Mouse (Mus musculus) forebrain, embryonic 12.5 days (tissue): ENCODE results near the gene Il27ra. TPM values are rescaled to one million over a fixed set of nuclear protein-coding genes. Genes with fewer than 3 reads are reported as not detected.

Experiments
- ATAC-seq: fragments of 200-750 bp; cut with Nextera tagmentation; 2 replicates; pipeline ENCODE4 v1.8.0; 2017; ENCODE audit warnings: moderate TSS enrichment; ENCODE audit not compliant: low FRiP score
- H3K27ac ChIP-seq: fragments of 300-500 bp; sonication (generic); 2 replicates; pipeline ENCODE4 v1.5.1; 2016; ENCODE audit warnings: mild to moderate bottlenecking
- H3K27me3 ChIP-seq: fragments of 300-500 bp; sonication (generic); 2 replicates; pipeline ENCODE4 v1.6.1; 2016; ENCODE audit warnings: mild to moderate bottlenecking
- H3K36me3 ChIP-seq: fragments of 300-500 bp; sonication (generic); replicated peaks from 2 replicates; pipeline ENCODE4 v1.6.1; 2016; ENCODE audit warnings: mild to moderate bottlenecking
- H3K4me1 ChIP-seq: fragments of 300-500 bp; sonication (generic); 2 replicates; pipeline ENCODE4 v1.6.1; 2016
- H3K4me2 ChIP-seq: fragments of 300-500 bp; sonication (generic); 2 replicates; pipeline ENCODE4 v1.6.1; 2016; ENCODE audit warnings: mild to moderate bottlenecking, moderate library complexity
- H3K4me3 ChIP-seq: fragments of 300-500 bp; sonication (generic); replicated peaks from 2 replicates; pipeline ENCODE4 v1.5.1; 2016; ENCODE audit warnings: mild to moderate bottlenecking
- H3K9ac ChIP-seq: fragments of 300-500 bp; sonication (generic); 2 replicates; pipeline ENCODE4 v1.6.1; 2016; ENCODE audit warnings: mild to moderate bottlenecking
- H3K9me3 ChIP-seq: fragments of 300-500 bp; sonication (generic); 2 replicates; pipeline ENCODE4 v1.6.1; 2016
- WGBS: fragments of 180-500 bp; shearing (Covaris S2); methylation state at CpG from one replicate; pipeline ENCODE4 v1.1.7; 2016; 5-methylcytosine and 5-hydroxymethylcytosine counted together
- polyA plus RNA-seq: library from polyadenylated mRNA; unstranded; fragments of >200 nt; fragmentation: Nextera tagmentation; extraction: Ambion mirVana; gene quantifications from 2 replicates; pipeline ENCODE4 v1.2.1, GENCODE M21; 2016

Il27ra gene
- polyA plus RNA-seq, 1 experiment from 2014 or later: 0.24 TPM

- H3K4me3 ChIP-seq: no peak overlapping the region
- no peak for ATAC-seq
- no peaks in the 10 kb centered on the region for H3K9me3 ChIP-seq
- no peaks in the 10 kb centered on the region for H3K27me3 ChIP-seq
- no peak overlapping the region for H3K4me2 ChIP-seq
- H3K27ac ChIP-seq: no peak overlapping the region
- peaks cover 20% of the 10 kb centered on the region; the same call in 1 of the 2 replicates for H3K36me3 ChIP-seq
- H3K9ac ChIP-seq: no peak overlapping the region
- H3K4me1 ChIP-seq: peaks cover 63% of the 10 kb centered on the region
- WGBS: 89% methylated on average over 10 of the region's 10 CpGs
Observed at GRCm38 (mm10) chr8:84072321-84072720, 29.9 kb upstream of the Il27ra start.

GRCm38 (mm10) chr8:84071921-84072320 is 29.5 kb upstream of the Il27ra start:
- Histone ChIP-seq H3K27ac (no peak overlapping the region), H3K9ac (no peak overlapping the region), H3K27me3 (no peaks in the 10 kb centered on the region), H3K4me1 (peaks cover 63% of the 10 kb centered on the region), H3K36me3 (peaks cover 17% of the 10 kb centered on the region; the same call in 1 of the 2 replicates), H3K4me2 (no peak overlapping the region), H3K4me3 (no peak overlapping the region), H3K9me3 (no peaks in the 10 kb centered on the region)
- ATAC-seq: no peak
- WGBS: 87% methylated on average over 3 of the region's 3 CpGs

- Histone ChIP-seq H3K27ac (no peak overlapping the region), H3K9ac (no peak overlapping the region), H3K9me3 (no peaks in the 10 kb centered on the region), H3K36me3 (peaks cover 16% of the 10 kb centered on the region; the same call in 1 of the 2 replicates), H3K4me3 (no peak overlapping the region), H3K4me2 (no peak overlapping the region), H3K27me3 (no peaks in the 10 kb centered on the region), H3K4me1 (peaks cover 63% of the 10 kb centered on the region)
- WGBS: 91% methylated on average over 2 of the region's 2 CpGs
- no peak for ATAC-seq
Observed at GRCm38 (mm10) chr8:84070667-84071066, 28.3 kb upstream of the Il27ra start.

GRCm38 (mm10) chr8:84070241-84070640 is 27.9 kb upstream of the Il27ra start:
- Histone ChIP-seq H3K4me2 (no peak overlapping the region), H3K27me3 (no peaks in the 10 kb centered on the region), H3K4me3 (no peak overlapping the region), H3K9ac (no peak overlapping the region), H3K9me3 (no peaks in the 10 kb centered on the region), H3K4me1 (peaks cover 63% of the 10 kb centered on the region), H3K27ac (0 out of 2 replicates have a peak overlapping the region, but pooled peaks have one; percentile 19), H3K36me3 (peaks cover 12% of the 10 kb centered on the region; the same call in 1 of the 2 replicates)
- ATAC-seq: no peak
- 89% methylated on average over 5 of the region's 5 CpGs for WGBS

DNA sequence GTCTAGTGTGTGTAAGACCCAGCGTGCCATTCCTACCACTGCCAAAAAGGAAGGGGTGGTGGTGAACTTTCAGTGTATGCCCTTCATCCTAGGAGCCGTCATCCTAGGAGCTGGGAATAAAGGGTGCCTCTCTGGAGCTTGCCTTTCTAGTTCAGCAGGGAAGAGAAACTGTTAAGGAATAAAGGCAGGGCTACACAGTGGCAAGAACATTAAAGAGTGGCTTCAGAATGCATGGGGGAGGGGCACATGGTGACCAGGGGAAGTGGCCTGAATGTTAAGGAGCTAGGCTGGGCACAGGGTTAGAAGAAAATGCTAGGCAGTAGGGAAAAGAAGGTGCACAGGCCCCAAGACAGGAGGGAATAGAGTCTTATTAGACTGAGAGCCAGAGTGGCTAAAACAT is 27.4 kb upstream of the Il27ra start:
- 46% methylated on average over 2 of the region's 2 CpGs for WGBS
- H3K36me3 ChIP-seq: peaks cover 7% of the 10 kb centered on the region; the same call in 1 of the 2 replicates
- H3K9me3 ChIP-seq: no peaks in the 10 kb centered on the region
- no peak overlapping the region for H3K4me2 ChIP-seq
- no peaks in the 10 kb centered on the region for H3K27me3 ChIP-seq
- ATAC-seq: no peak
- H3K27ac ChIP-seq: peak overlapping the region; percentile 19; the same call in 1 of the 2 replicates
- H3K4me3 ChIP-seq: no peak overlapping the region
- H3K4me1 ChIP-seq: peaks cover 63% of the 10 kb centered on the region
- H3K9ac ChIP-seq: no peak overlapping the region

- Histone ChIP-seq H3K27me3 (no peaks in the 10 kb centered on the region), H3K4me2 (no peak overlapping the region), H3K9ac (no peak overlapping the region), H3K9me3 (no peaks in the 10 kb centered on the region), H3K4me1 (peaks cover 58% of the 10 kb centered on the region), H3K36me3 (0 out of 2 replicates have a peak, but pooled peaks cover 1% of the 10 kb centered on the region), H3K4me3 (no peak overlapping the region), H3K27ac (0 out of 2 replicates have a peak overlapping the region, but pooled peaks have one; percentile 19)
- no peak for ATAC-seq
- 58% methylated on average over 1 of the region's 1 CpGs for WGBS
Observed at GRCm38 (mm10) chr8:84069169-84069568, 26.8 kb upstream of the Il27ra start.

DNA sequence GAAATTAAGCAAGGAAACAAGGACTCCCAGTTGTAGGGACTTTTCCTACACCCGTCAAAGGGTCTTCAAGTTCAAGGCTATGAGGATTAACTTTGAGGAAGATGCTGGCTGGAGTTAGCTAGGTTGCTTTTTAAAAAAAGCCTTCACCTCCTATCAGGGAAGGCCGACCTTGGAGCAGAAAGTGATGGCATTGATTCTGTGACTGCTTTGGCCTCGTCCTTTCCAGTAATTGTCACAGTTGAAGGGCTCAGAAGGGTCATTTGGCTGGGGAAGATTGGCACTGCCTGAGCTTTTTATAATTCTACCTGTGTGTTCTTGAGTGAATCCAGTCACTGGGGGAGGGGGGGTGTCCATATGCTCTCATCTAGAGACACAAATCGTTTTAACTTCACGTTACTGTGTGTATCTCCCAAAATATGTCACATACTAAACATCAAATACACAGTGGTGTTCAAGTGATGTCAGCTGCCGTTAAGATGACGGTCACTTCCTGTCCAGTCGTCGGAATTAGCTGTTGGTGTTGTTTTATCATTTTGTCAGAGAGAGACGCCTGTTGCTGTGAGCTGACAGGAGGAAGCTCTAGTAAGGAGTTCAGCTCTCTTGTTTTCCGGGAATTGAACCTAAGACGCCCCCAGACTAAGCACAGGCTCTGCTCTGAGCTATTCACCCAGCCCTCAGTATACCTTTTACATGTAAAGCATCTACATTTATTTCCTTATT is 26.1 kb upstream of the Il27ra start:
- Histone ChIP-seq H3K36me3 (no peaks in the 10 kb centered on the region), H3K27ac (no peak overlapping the region), H3K27me3 (no peaks in the 10 kb centered on the region), H3K4me2 (no peak overlapping the region), H3K4me3 (no peak overlapping the region), H3K4me1 (peaks cover 51% of the 10 kb centered on the region), H3K9me3 (no peaks in the 10 kb centered on the region), H3K9ac (no peak overlapping the region)
- ATAC-seq: no peak
- 84% methylated on average over 12 of the region's 12 CpGs for WGBS

DNA sequence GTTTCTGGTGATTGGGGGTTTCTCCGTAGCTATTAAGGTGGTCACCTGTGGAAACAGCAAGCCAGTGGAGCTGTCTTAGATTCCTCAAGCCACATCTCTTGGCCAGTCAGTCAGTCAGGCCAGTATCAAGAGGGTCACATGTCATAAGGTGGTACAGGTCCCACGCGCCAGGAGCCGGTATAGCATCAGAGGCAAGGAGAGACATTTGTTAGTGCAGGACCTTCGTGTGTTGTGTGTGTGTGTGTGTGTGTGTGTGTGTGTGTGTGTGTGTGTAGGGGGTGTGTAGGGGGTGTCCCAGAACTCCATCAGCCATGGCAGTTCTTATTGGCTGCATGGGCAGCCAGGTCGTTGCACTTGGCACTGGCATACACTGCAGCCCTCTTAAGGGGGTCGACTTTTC is 25.5 kb upstream of the Il27ra start:
- Histone ChIP-seq H3K9me3 (no peaks in the 10 kb centered on the region), H3K9ac (peak overlapping the region; percentile 38; the same call in 1 of the 2 replicates), H3K4me2 (peak overlapping the region; percentile 39), H3K36me3 (no peaks in the 10 kb centered on the region), H3K27me3 (no peaks in the 10 kb centered on the region), H3K27ac (no peak overlapping the region), H3K4me1 (peaks cover 45% of the 10 kb centered on the region), H3K4me3 (peak overlapping the region; percentile 78)
- ATAC-seq: no peak
- 89% methylated on average over 7 of the region's 7 CpGs for WGBS

GRCm38 (mm10) chr8:84067047-84067573 is 24.7 kb upstream of the Il27ra start:
- H3K4me1 ChIP-seq: peaks cover 37% of the 10 kb centered on the region
- peak overlapping the region; percentile 96 for H3K27ac ChIP-seq
- H3K36me3 ChIP-seq: no peaks in the 10 kb centered on the region
- under 1% methylated on average over 55 of the region's 58 CpGs for WGBS
- H3K4me3 ChIP-seq: peak overlapping the region; percentile 78
- H3K27me3 ChIP-seq: no peaks in the 10 kb centered on the region
- peak overlapping the region; percentile 81 for H3K9ac ChIP-seq
- peak overlapping the region; percentile 39 for H3K4me2 ChIP-seq
- H3K9me3 ChIP-seq: no peaks in the 10 kb centered on the region
- peak; percentile 70 for ATAC-seq

GRCm38 (mm10) chr8:84066291-84066930 is 24.0 kb upstream of the Il27ra start, which contains the start of gene Rfx1:
Gene Rfx1, plus strand, starts transcription at chr8:84066834.
- Histone ChIP-seq H3K27ac (peak within 1 kb of the TSS; percentile 96), H3K4me2 (peak within 1 kb of the TSS; percentile 73), H3K9ac (peak within 1 kb of the TSS; percentile 81), H3K4me1 (peaks cover 32% of the 10 kb centered on the region), H3K9me3 (no peaks in the 10 kb centered on the region), H3K4me3 (peak within 1 kb of the TSS; percentile 78), H3K27me3 (no peaks in the 10 kb centered on the region), H3K36me3 (no peaks in the 10 kb centered on the region)
- under 1% methylated on average over 51 of the region's 51 CpGs for WGBS
- peak; percentile 99 for ATAC-seq

DNA sequence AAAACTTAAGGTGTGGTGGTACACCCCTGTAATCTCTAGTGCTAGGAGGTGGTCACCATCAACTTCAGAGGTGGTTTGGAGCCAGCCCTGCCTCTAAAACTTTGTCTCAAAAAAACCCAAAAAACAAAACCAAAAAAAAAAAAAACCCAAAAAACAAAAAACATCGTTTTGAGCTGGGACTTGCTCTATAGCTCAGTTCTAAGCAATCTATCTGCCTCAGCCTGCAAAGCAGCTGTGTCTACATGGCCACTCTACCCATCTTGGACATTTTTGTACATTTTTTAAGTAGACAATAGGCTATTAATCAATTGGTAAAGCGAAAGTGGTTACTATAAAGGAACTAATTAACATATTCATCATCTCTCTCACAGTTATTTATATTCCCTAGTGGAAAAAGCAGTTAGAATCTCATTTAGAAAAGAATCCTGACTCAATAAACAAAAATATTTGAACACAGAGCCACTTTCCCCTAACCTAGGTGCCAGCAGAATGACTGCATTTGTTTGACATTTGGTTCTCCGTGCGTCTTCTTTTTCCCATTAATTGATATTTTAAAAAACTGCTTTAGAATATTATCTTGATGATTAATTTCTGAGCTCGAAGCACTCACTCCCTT is 23.2 kb upstream of the Il27ra start:
- peak overlapping the region; percentile 76; the same call in 1 of the 2 replicates for H3K27ac ChIP-seq
- peak overlapping the region; percentile 78 for H3K4me3 ChIP-seq
- ATAC-seq: no peak
- peak overlapping the region; percentile 73 for H3K4me2 ChIP-seq
- H3K36me3 ChIP-seq: no peaks in the 10 kb centered on the region
- H3K27me3 ChIP-seq: no peaks in the 10 kb centered on the region
- H3K4me1 ChIP-seq: peaks cover 27% of the 10 kb centered on the region
- 30% methylated on average over 5 of the region's 5 CpGs for WGBS
- H3K9ac ChIP-seq: peak overlapping the region; percentile 68
- H3K9me3 ChIP-seq: no peaks in the 10 kb centered on the region

DNA sequence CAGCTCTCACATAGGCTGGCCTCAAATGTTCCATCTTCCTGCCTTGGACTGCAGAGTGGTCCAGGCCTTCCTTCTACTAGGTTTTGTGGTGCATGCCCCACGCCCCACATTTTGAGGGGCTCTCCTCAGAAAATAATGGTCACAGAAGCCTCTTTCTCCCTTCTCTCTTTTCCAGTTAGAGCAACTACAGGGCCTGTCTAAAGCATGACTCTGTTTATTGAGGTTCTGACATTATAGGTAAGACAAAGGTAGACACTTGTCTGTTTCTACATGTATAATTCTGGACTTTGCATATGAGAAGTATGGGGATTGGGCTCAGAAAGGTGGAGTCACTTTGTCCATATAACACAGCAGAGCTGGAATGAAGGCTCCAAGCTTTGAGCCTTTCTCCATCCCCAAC is 22.6 kb upstream of the Il27ra start, which contains the start of gene Gm10643:
TSS of gene Gm10643 (minus strand) at position 101 of the 400 bp plus-strand sequence.
- H3K27me3 ChIP-seq: no peaks in the 10 kb centered on the region

More for the DNA sequence above, 22.6 kb upstream of the Il27ra start, which contains the start of gene Gm10643:
- H3K9me3 ChIP-seq: no peaks in the 10 kb centered on the region
- no peaks in the 10 kb centered on the region for H3K36me3 ChIP-seq
- peaks cover 25% of the 10 kb centered on the region for H3K4me1 ChIP-seq
- H3K9ac ChIP-seq: peak within 1 kb of the TSS; percentile 68
- peak within 1 kb of the TSS; percentile 73 for H3K4me2 ChIP-seq
- H3K4me3 ChIP-seq: peak within 1 kb of the TSS; percentile 78
- H3K27ac ChIP-seq: peak within 1 kb of the TSS; percentile 76
- no peak for ATAC-seq
- WGBS: 100% methylated on average over 1 of the region's 1 CpGs
